Mouse (Mus musculus) CH12.LX (cell line): ENCODE data around the gene Zfp687.

ENCODE experiments used
- CTCF ChIP-seq, 2 experiments: IDR thresholded peaks in 1 of 2; conservative IDR thresholded peaks in 1 of 2; 2 replicates each; pipeline ENCODE4 v1.5.1; 2011 to 2012; ENCODE audit warnings: low read depth in 2 of 2, low read length in 2 of 2, improper control_type of control experiment in 1 of 2, inconsistent platforms in 1 of 2, mild to moderate bottlenecking in 1 of 2, moderate library complexity in 1 of 2
- MAFK ChIP-seq: IDR thresholded peaks from 2 replicates; pipeline ENCODE4 v1.6.1; 2011; ENCODE audit warnings: low read length, improper control_type of control experiment; ENCODE audit not compliant: insufficient replicate concordance
- MAZ ChIP-seq: IDR thresholded peaks from 2 replicates; pipeline ENCODE4 v1.6.1; 2012; ENCODE audit warnings: low read depth, mild to moderate bottlenecking, inconsistent platforms, low read length, improper control_type of control experiment, moderate library complexity
- MEF2A ChIP-seq: IDR thresholded peaks from 2 replicates; pipeline ENCODE4 v1.6.1; 2014; ENCODE audit warnings: low read depth, mild to moderate bottlenecking, inconsistent platforms, low read length, improper control_type of control experiment, borderline replicate concordance
- POLR2A ChIP-seq: IDR thresholded peaks from 2 replicates; pipeline ENCODE4 v1.6.1; 2011; ENCODE audit warnings: low read depth, mild to moderate bottlenecking, improper control_type of control experiment, low read length
- SMC3 ChIP-seq: IDR thresholded peaks from 2 replicates; pipeline ENCODE4 v1.6.1; 2011; ENCODE audit warnings: low read depth, low read length, improper control_type of control experiment
- TBP ChIP-seq: conservative IDR thresholded peaks from 2 replicates; pipeline ENCODE4 v1.6.1; 2011; ENCODE audit warnings: low read depth, low read length, improper control_type of control experiment

DNA sequence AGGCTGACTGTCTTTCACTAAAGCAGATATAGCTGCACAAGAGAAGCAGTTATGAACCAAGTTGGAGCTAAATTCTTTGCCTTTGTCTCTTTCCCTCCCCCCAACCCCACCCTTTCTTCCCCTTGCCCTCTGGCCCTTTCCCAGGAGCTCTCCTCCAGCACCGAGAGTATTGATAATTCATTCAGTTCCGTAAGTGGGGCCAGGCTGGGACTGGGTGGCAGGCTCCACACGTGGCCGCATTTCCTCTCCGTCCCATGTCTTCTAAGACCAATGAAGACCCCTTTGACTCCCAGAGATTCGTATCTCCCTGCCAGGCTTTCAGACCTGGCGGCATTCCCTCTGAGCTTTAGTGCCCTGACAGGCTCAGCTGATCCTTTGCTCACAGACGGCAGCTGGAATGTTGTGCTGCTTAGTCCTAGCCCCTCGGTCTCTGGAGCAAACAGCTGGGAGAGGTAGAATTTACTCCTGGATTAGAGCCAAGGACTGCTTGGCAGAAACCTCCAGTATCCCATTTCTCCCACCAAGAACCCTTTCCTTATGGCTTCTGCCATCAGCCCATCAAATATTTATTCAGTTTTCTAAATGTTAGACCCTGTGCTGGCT lies 26.0 kb downstream of the Zfp687 start:
- no peak for TF ChIP-seq MEF2A
- TF ChIP-seq MAZ, result no peak
- no peak for TF ChIP-seq CTCF (conservative IDR thresholded peaks at IDR 0.05 in 1 of 2, IDR thresholded peaks at IDR 0.05 in 1 of 2; ENCODE audit: low read depth in 2 of 2, low read length in 2 of 2)
- TF ChIP-seq POLR2A, result no peak
- no peak for TF ChIP-seq MAFK
- TF ChIP-seq SMC3, result no peak
- TF ChIP-seq TBP, result no peak
